Mouse (Mus musculus) liver, embryonic 16.5 days (tissue): ENCODE results near the gene Dpp7. TPM values are rescaled to one million over a fixed set of nuclear protein-coding genes. Genes with fewer than 3 reads are reported as not detected.
A peak's percentile ranks its signal among the peaks of the same experiment; 100 is the strongest.

Experiments
- ATAC-seq: fragments of 200-750 bp; cut with Nextera tagmentation; 2 replicates; pipeline ENCODE4 v1.8.0; 2017; ENCODE audit warnings: low read depth, mild to moderate bottlenecking, moderate number of reproducible peaks, moderate library complexity
- H3K27ac ChIP-seq: fragments of 300-500 bp; sonication (generic); 2 replicates; pipeline ENCODE4 v1.5.1; 2014; ENCODE audit warnings: mild to moderate bottlenecking, low read length
- H3K27me3 ChIP-seq: fragments of 300-500 bp; sonication (generic); 2 replicates; pipeline ENCODE4 v1.6.1; 2014; ENCODE audit warnings: low read depth, low read length, mixed read lengths; ENCODE audit not compliant: control insufficient read depth, insufficient read depth
- H3K36me3 ChIP-seq: fragments of 300-500 bp; sonication (generic); 2 replicates; pipeline ENCODE4 v1.6.1; 2014; ENCODE audit warnings: mild to moderate bottlenecking; ENCODE audit not compliant: control insufficient read depth, insufficient read depth
- H3K4me1 ChIP-seq: fragments of 300-500 bp; sonication (generic); 2 replicates; pipeline ENCODE4 v1.6.1; 2014; ENCODE audit warnings: low read depth, low read length, mixed read lengths; ENCODE audit not compliant: control insufficient read depth
- H3K4me2 ChIP-seq: fragments of 300-500 bp; sonication (generic); 2 replicates; pipeline ENCODE4 v1.6.1; 2014; ENCODE audit warnings: low read depth, low read length, mixed read lengths
- H3K4me3 ChIP-seq: fragments of 300-500 bp; sonication (generic); 2 replicates; pipeline ENCODE4 v1.5.1; 2014; ENCODE audit warnings: low read depth, mild to moderate bottlenecking, low read length
- H3K9ac ChIP-seq: fragments of 300-500 bp; sonication (generic); 2 replicates; pipeline ENCODE4 v1.6.1; 2014; ENCODE audit warnings: low read depth, low read length
- H3K9me3 ChIP-seq: fragments of 300-500 bp; sonication (generic); replicated peaks from 2 replicates; pipeline ENCODE4 v1.6.1; 2016; ENCODE audit warnings: low read length; ENCODE audit not compliant: control insufficient read depth
- WGBS: fragments of 180-500 bp; shearing (Covaris S2); extraction: QIAGEN DNeasy Blood & Tissue Kit; methylation state at CpG from one replicate; pipeline ENCODE4 v1.1.7; 2014; ENCODE audit not compliant: insufficient replicate concordance; 5-methylcytosine and 5-hydroxymethylcytosine counted together
- polyA plus RNA-seq: library from polyadenylated mRNA; unstranded; fragments of >200 nt; fragmentation: Nextera tagmentation; extraction: Ambion mirVana; gene quantifications from 2 replicates; pipeline ENCODE4 v1.2.1, GENCODE M21; 2015

The Dpp7 gene
- polyA plus RNA-seq, 1 experiment from 2014 or later, result 11.5 TPM

DNA sequence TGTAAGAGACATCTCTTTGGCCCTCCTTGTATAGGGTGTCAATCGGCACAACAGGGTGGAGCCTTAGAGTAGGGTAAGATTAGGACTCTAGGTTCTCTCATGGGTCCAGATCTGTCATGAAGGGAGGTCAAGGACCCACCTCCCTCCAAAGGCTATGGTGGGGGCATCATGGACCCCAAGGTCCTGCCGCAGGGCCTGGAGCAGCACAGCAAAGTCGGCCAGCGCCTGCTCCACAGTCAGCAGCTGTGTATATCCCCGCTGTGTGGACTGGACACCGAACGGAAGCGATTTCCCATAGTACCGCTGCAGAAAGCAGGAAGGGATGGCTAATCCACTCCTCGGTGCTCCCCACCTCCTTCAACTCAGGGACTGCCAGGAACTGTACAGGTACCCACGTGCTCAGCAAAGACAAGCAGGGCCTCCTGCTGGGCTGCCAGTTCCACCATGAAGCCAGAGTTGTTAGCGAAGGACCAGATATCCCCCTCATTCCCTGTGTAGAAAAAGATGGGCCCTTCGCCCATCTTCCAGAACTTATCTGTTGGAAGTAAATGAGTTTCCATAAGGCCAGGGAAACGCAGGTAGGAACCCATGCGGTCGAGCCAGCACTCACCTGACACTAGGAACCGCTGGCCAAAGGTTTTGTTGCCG, 616 bp downstream of the Dpp7 start:
- H3K36me3 ChIP-seq, result peaks cover 10% of the 10 kb centered on the region
- no peaks in the 10 kb centered on the region for H3K9me3 ChIP-seq
- peak overlapping the region; percentile 65 for H3K4me3 ChIP-seq
- peak overlapping the region; percentile 3; the same call in 1 of the 2 replicates for H3K9ac ChIP-seq
- 33% methylated on average over 18 of the region's 18 CpGs for WGBS
- no peaks in the 10 kb centered on the region for H3K27me3 ChIP-seq
- peak overlapping the region; percentile 82 for H3K4me2 ChIP-seq
- H3K4me1 ChIP-seq, result peaks cover 19% of the 10 kb centered on the region
- no peak overlapping the region for H3K27ac ChIP-seq
- ATAC-seq, result no peak

DNA sequence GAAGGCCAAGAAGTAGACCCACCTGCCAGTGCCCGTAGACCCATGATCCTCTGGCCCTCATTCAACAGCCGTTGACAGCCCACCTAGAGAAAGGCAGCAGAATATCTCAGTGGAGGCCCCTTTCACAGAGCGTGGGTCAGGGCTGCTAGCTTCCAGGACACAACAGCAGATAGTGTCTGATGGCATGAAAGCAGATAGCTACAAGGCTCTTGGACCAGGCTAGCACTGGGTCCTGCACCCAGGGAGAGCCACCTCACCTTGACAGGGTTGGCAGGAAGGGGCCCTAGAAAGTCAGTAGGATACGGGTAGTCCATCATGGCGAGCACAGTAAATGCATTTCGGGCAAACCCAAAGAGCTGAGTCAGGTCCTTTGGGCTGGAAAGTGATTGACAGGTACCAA, 1.9 kb downstream of the Dpp7 start:
- H3K9me3 ChIP-seq, result no peaks in the 10 kb centered on the region
- H3K9ac ChIP-seq, result no peak overlapping the region
- 68% methylated on average over 6 of the region's 6 CpGs for WGBS
- H3K27me3 ChIP-seq, result no peaks in the 10 kb centered on the region
- no peak for ATAC-seq
- H3K27ac ChIP-seq, result no peak overlapping the region
- peaks cover 19% of the 10 kb centered on the region for H3K4me1 ChIP-seq
- peaks cover 22% of the 10 kb centered on the region for H3K36me3 ChIP-seq
- H3K4me2 ChIP-seq, result no peak overlapping the region
- H3K4me3 ChIP-seq, result no peak overlapping the region

DNA sequence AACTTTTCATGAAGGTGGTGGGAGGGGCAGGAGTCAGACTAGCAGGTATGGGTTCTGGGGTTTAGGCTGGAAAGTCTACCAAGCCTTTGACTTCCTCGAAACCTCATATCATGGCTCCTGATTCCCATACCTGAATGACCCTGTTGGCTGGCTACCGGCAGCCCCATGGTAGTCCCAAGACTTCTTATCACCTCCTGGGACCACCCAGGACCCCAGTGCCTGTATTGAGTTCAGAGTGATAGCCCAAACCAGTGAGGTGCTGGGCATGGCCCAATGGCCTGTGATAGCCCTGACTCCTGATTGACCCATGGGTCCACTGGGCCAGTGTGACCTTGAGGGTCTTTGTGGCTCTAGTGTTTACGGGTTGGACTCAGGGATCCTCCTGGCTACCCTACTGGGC, 5.5 kb downstream of the Dpp7 start:
- H3K27me3 ChIP-seq, result no peaks in the 10 kb centered on the region
- H3K4me2 ChIP-seq, result no peak overlapping the region
- no peak overlapping the region for H3K9ac ChIP-seq
- H3K27ac ChIP-seq, result no peak overlapping the region
- H3K4me1 ChIP-seq, result peaks cover 6% of the 10 kb centered on the region
- H3K9me3 ChIP-seq, result no peaks in the 10 kb centered on the region
- ATAC-seq, result no peak
- H3K4me3 ChIP-seq, result no peak overlapping the region
- 88% methylated on average over 3 of the region's 3 CpGs for WGBS
- peaks cover 48% of the 10 kb centered on the region for H3K36me3 ChIP-seq

DNA sequence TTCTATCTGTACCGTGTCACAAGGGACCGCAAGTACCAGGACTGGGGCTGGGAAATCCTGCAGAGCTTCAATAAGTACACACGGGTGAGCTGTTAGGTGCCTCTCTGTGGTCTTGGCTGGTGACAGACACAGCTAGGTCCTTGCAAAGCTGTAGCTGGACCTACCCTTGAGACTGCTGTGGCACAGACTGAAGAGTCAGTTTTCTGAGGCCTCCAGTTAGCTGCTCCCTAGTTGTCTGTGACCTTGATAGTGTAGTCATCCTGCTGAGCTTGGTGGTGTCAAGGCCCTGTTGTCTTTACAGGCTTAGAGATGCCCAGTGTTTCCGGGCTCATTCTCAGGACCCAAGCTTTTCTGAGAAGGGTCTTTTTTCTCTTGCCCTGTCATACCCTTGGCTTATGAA, 6.7 kb downstream of the Dpp7 start:
- Histone ChIP-seq H3K4me1 (no peaks in the 10 kb centered on the region), H3K9me3 (no peaks in the 10 kb centered on the region), H3K27ac (no peak overlapping the region), H3K4me2 (no peak overlapping the region), H3K36me3 (peaks cover 60% of the 10 kb centered on the region), H3K9ac (no peak overlapping the region), H3K27me3 (no peaks in the 10 kb centered on the region), H3K4me3 (no peak overlapping the region)
- 84% methylated on average over 4 of the region's 4 CpGs for WGBS
- ATAC-seq, result no peak

DNA sequence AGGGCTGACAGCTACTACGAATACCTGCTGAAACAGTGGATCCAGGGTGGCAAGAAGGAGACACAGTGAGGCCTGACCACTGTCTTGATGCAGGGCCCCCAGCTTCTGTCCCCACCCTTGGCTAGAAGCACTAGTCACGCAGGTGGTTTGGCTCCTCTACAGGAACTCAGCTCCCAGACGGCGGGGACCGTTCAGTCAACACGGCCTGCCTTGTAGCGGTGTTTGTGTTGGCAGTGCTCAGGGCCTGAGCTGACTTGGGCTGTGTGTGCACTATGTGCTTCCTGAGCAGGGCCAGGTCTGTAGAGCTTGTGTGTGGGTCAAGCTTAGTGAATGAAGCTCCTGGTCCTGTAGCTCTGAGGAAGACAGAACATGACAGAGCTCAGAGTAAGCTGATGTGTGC, 8.0 kb downstream of the Dpp7 start:
- ATAC-seq, result no peak
- H3K27ac ChIP-seq, result no peak overlapping the region
- no peaks in the 10 kb centered on the region for H3K27me3 ChIP-seq
- no peaks in the 10 kb centered on the region for H3K9me3 ChIP-seq
- no peaks in the 10 kb centered on the region for H3K4me1 ChIP-seq
- H3K36me3 ChIP-seq, result peaks cover 73% of the 10 kb centered on the region
- H3K9ac ChIP-seq, result no peak overlapping the region
- WGBS, result 83% methylated on average over 7 of the region's 7 CpGs
- no peak overlapping the region for H3K4me2 ChIP-seq
- H3K4me3 ChIP-seq, result no peak overlapping the region

DNA sequence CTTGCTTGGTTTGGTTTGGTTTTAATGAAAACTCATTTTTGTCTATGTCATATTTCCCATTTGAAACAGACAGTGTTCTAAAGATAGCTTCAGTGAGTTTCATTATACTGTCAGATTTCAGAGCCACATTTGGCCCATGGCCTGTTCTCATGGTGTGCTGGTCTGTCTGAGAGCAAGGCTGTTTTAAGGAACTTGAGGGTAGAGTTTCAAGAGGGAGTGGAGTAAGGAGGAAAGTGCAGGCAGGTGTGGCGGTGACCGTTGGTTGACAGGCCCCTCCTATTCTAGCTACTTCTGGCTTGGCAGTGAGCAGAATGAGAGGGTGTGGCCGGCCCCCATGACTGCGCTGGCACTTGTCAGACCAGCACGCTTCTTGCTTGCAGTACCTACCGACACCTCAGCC, 17.9 kb downstream of the Dpp7 start:
- Histone ChIP-seq H3K27me3 (no peaks in the 10 kb centered on the region), H3K36me3 (peaks cover 31% of the 10 kb centered on the region), H3K27ac (no peak overlapping the region), H3K4me1 (peaks cover 6% of the 10 kb centered on the region), H3K4me2 (no peak overlapping the region), H3K4me3 (no peak overlapping the region), H3K9ac (no peak overlapping the region), H3K9me3 (no peaks in the 10 kb centered on the region)
- WGBS, result 86% methylated on average over 6 of the region's 6 CpGs
- ATAC-seq, result no peak

DNA sequence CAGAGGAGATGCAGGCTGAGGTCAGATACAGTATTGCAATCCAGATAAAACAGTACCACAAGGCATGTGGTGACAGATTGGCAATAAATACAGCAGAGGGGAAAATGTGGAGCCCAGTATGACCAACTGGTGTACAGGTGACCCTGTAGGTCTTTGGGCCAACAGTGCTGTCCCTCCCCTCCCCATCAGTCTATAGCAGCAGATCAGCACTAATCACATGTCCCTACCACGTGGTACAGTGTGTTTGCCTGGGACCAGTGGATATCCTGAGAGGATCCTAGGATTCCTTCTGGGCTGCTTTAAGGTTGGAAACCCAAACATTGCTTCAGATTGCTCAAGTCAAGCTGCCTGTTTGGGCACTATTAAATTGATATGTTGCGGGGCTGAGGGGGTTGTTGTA, 22.6 kb downstream of the Dpp7 start:
- Histone ChIP-seq H3K27me3 (no peaks in the 10 kb centered on the region), H3K4me3 (peak overlapping the region; percentile 82), H3K4me1 (peaks cover 16% of the 10 kb centered on the region), H3K9ac (peak overlapping the region; percentile 89), H3K4me2 (peak overlapping the region; percentile 92), H3K9me3 (no peaks in the 10 kb centered on the region), H3K36me3 (peaks cover 19% of the 10 kb centered on the region), H3K27ac (no peak overlapping the region)
- 78% methylated on average over 2 of the region's 2 CpGs for WGBS
- ATAC-seq, result no peak

DNA sequence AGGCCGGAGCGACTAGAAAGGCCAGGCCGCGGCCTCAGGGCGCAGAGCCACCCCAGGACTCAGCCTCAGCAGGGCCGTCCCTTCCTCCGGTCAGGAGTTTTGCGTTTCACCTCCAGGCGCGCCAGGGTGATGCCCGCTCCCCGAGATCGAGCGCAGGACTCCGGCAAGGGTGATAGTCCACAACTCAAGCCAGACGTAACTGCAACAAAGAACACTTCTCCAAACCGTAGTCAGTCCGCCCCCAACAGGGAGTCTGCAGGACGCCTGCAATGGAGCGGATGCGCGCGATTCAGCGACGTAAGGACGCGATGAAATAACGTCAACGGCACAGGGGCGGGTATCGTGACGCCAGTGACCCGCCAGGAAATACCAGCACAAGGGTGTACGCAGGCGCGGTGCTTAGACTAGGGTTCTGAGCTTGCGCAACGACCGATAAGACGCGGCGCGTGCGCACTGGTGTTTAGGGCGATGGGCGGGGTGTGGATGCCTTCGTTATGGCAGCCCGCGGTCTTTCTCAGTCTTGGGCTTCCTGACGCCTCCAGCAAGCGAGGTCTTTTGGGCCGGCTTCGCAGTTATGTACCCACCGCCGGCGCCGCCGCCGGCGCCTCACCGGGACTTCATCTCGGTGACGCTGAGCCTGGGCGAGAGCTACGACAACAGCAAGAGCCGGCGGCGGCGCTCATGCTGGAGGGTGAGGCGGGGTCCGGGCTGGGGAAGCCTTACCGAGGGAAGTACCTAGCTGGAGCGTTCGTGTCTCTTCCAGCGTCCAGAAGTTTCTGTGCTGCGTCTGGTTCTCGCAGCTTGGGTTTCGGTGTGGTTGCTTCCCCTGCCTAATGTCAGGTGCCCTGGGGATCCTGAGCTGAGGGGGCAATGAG, 23.6 kb downstream of the Dpp7 start, which contains the start of gene Man1b1:
Man1b1 (plus strand) TSS at position 53 of the 875 bp plus-strand sequence.
- peak within 1 kb of the TSS; percentile 73 for H3K27ac ChIP-seq
- peak within 1 kb of the TSS; percentile 82 for H3K4me3 ChIP-seq
- peak within 1 kb of the TSS; percentile 89 for H3K9ac ChIP-seq
- H3K4me2 ChIP-seq, result peak within 1 kb of the TSS; percentile 92
- no peaks in the 10 kb centered on the region for H3K9me3 ChIP-seq
- H3K4me1 ChIP-seq, result peaks cover 16% of the 10 kb centered on the region
- H3K36me3 ChIP-seq, result peaks cover 11% of the 10 kb centered on the region
- WGBS, result under 1% methylated on average over 78 of the region's 78 CpGs
- no peaks in the 10 kb centered on the region for H3K27me3 ChIP-seq
- ATAC-seq, result peak; percentile 98

DNA sequence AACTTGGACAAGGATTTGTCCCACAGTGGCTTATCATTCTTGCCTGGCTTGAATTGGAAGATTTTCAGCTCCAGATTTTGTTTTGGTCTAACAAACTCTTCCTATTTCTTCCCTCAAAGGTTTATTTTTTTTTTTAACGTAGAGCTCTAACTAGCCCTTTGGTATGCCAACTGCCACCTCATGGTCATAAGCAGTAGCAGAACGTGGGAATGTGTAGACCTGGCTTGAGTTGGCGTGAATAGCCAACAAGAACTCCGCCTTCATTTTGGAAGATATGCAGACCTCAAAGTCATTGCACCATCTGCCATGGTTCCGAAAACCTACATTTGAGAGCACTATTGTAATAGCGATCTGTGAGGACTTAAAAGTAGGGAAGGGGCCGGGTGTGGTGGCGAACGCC, 24.7 kb downstream of the Dpp7 start:
- WGBS, result 46% methylated on average over 9 of the region's 9 CpGs
- peaks cover 2% of the 10 kb centered on the region; the same call in 1 of the 2 replicates for H3K36me3 ChIP-seq

More for the DNA sequence above, 24.7 kb downstream of the Dpp7 start:
- Histone ChIP-seq H3K9ac (peak overlapping the region; percentile 78), H3K27me3 (no peaks in the 10 kb centered on the region), H3K4me2 (peak overlapping the region; percentile 81), H3K27ac (no peak overlapping the region), H3K9me3 (no peaks in the 10 kb centered on the region), H3K4me3 (peak overlapping the region; percentile 82), H3K4me1 (peaks cover 16% of the 10 kb centered on the region)
- ATAC-seq, result no peak
